Mouse (Mus musculus) hindbrain, embryonic 13.5 days (tissue): ENCODE measurements around the gene Morn5. TPM values are rescaled to one million over a fixed set of nuclear protein-coding genes. Genes with fewer than 3 reads are reported as not detected.

Source experiments
- ATAC-seq: fragments of 200-750 bp; cut with Nextera tagmentation; 2 replicates; pipeline ENCODE4 v1.8.0; 2017; ENCODE audit warnings: moderate TSS enrichment; ENCODE audit not compliant: low FRiP score
- H3K27ac ChIP-seq: fragments of 300-500 bp; sonication (generic); 2 replicates; pipeline ENCODE4 v1.5.1; 2015; ENCODE audit warnings: inconsistent platforms, mild to moderate bottlenecking, moderate library complexity
- H3K27me3 ChIP-seq: fragments of 300-500 bp; sonication (generic); 2 replicates; pipeline ENCODE4 v1.6.1; 2015; ENCODE audit warnings: mild to moderate bottlenecking, inconsistent platforms
- H3K36me3 ChIP-seq: fragments of 300-500 bp; sonication (generic); 2 replicates; pipeline ENCODE4 v1.6.1; 2015; ENCODE audit warnings: mild to moderate bottlenecking, inconsistent platforms
- H3K4me1 ChIP-seq: fragments of 300-500 bp; sonication (generic); replicated peaks from 2 replicates; pipeline ENCODE4 v1.6.1; 2015; ENCODE audit warnings: inconsistent platforms
- H3K4me2 ChIP-seq: fragments of 300-500 bp; sonication (generic); 2 replicates; pipeline ENCODE4 v1.6.1; 2015; ENCODE audit warnings: inconsistent platforms, mild to moderate bottlenecking, moderate library complexity
- H3K4me3 ChIP-seq: fragments of 300-500 bp; sonication (generic); 2 replicates; pipeline ENCODE4 v1.5.1; 2015; ENCODE audit warnings: mild to moderate bottlenecking, inconsistent platforms
- H3K9ac ChIP-seq: fragments of 300-500 bp; sonication (generic); 2 replicates; pipeline ENCODE4 v1.6.1; 2015; ENCODE audit warnings: mild to moderate bottlenecking, inconsistent platforms
- H3K9me3 ChIP-seq: fragments of 300-500 bp; sonication (generic); 2 replicates; pipeline ENCODE4 v1.6.1; 2016; ENCODE audit warnings: inconsistent platforms
- WGBS: fragments of 180-500 bp; shearing (Covaris S2); methylation state at CpG from one replicate; pipeline ENCODE4 v1.1.7; 2015; 5-methylcytosine and 5-hydroxymethylcytosine counted together
- polyA plus RNA-seq: library from polyadenylated mRNA; unstranded; fragments of >200 nt; fragmentation: Nextera tagmentation; extraction: Ambion mirVana; gene quantifications from 2 replicates; pipeline ENCODE4 v1.2.1, GENCODE M21; 2015

The Morn5 gene
- polyA plus RNA-seq = 1.9 and 5.7 TPM in 2 replicates

GRCm38 (mm10) chr2:36048748-36049566, at the start of gene Morn5, which contains the start of gene Ndufa8:
Gene Morn5, plus strand, starts transcription at chr2:36049458.
Gene Ndufa8, minus strand, starts transcription at chr2:36049406.
- Histone ChIP-seq H3K36me3 (peaks cover 14% of the 10 kb centered on the region), H3K27ac (peak within 1 kb of the TSS; percentile 70), H3K4me1 (peaks cover 29% of the 10 kb centered on the region), H3K27me3 (no peaks in the 10 kb centered on the region), H3K4me2 (peak within 1 kb of the TSS; percentile 77), H3K9ac (peak within 1 kb of the TSS; percentile 95), H3K9me3 (no peaks in the 10 kb centered on the region), H3K4me3 (peak within 1 kb of the TSS; percentile 88)
- ATAC-seq = peak; percentile 97
- WGBS = 1% methylated on average over 44 of the region's 44 CpGs

DNA sequence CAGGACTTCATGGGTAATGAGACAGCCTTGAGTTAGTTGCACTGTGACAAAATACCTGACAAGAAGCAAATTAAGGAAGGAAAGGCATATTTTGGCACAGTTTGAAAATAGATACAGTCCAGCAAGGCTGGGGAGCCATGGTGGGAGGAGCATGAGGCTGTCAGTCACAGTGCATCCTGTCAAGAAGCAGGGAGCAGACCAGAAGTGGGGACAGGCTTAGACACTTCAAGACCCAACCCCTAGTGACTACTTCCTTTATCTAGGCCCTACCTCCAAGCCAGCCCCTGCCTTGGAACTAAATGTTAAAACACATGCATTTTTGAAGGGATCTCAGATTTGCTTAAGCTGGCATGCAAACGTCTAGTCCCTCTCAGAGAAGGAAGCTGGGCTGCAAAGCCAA, 48.9 kb upstream of the Morn5 start:
- Histone ChIP-seq H3K27ac (no peak overlapping the region), H3K36me3 (no peaks in the 10 kb centered on the region), H3K4me3 (no peak overlapping the region), H3K27me3 (0 out of 2 replicates have a peak, but pooled peaks cover 5% of the 10 kb centered on the region), H3K9me3 (no peaks in the 10 kb centered on the region), H3K4me1 (no peaks in the 10 kb centered on the region), H3K4me2 (no peak overlapping the region), H3K9ac (no peak overlapping the region)
- 54% methylated on average over 1 of the region's 1 CpGs for WGBS
- ATAC-seq = no peak

DNA sequence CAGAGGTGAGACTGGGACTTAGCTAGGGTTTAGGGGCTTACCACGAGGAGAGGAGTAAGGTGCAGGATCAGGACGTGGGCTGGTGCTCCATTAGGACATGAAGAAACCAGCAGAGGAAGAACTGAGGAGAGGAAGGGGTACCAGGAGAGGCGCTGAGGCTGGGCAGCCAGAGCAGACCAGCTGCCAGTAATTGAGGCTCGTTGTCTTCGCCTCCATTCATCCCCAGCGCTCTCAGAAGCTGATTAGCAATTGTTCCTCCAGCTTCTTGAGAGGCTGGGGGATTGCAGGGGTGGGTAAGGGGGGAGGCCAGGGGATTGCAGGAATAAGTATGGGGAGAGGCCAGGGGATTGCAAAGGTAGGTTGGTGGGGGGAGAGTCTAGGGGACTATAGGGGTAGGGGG, 47.1 kb upstream of the Morn5 start:
- Histone ChIP-seq H3K4me1 (no peaks in the 10 kb centered on the region), H3K4me2 (no peak overlapping the region), H3K27me3 (0 out of 2 replicates have a peak, but pooled peaks cover 5% of the 10 kb centered on the region), H3K4me3 (no peak overlapping the region), H3K36me3 (no peaks in the 10 kb centered on the region), H3K9ac (no peak overlapping the region), H3K27ac (no peak overlapping the region), H3K9me3 (no peaks in the 10 kb centered on the region)
- no peak for ATAC-seq
- 43% methylated on average over 6 of the region's 6 CpGs for WGBS

DNA sequence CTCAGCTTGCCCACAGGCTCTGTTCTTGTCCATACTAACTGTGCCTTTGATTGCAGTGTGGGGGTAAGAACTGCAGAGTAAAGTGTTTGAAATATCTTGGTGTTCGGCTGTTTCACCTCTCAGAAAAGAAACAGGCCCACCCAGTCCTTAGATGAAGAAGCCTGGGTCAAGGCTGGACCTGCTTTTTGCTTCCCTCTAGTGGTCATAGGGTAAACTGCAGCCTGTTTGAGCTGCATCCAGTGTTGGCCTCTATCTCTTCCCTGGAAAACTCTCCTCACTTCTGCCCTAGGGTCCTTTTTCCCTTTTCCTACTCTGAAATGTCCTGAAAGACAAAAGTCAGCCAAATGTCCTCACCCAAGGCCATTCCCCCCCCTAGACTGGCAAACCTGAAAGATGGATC, 41.2 kb upstream of the Morn5 start:
- Histone ChIP-seq H3K4me3 (no peak overlapping the region), H3K36me3 (no peaks in the 10 kb centered on the region), H3K4me1 (peaks cover 13% of the 10 kb centered on the region), H3K27ac (no peak overlapping the region), H3K4me2 (no peak overlapping the region), H3K9me3 (no peaks in the 10 kb centered on the region), H3K27me3 (peaks cover 27% of the 10 kb centered on the region), H3K9ac (no peak overlapping the region)
- WGBS = 29% methylated on average over 1 of the region's 1 CpGs
- no peak for ATAC-seq

- Histone ChIP-seq H3K9ac (no peak overlapping the region), H3K4me3 (no peak overlapping the region), H3K9me3 (no peaks in the 10 kb centered on the region), H3K36me3 (no peaks in the 10 kb centered on the region), H3K27me3 (peaks cover 29% of the 10 kb centered on the region), H3K27ac (no peak overlapping the region), H3K4me2 (no peak overlapping the region), H3K4me1 (peaks cover 13% of the 10 kb centered on the region)
- peak; percentile 65 for ATAC-seq
- WGBS = 25% methylated on average over 4 of the region's 4 CpGs
Measured at GRCm38 (mm10) chr2:36009386-36009785, 39.9 kb upstream of the Morn5 start.

DNA sequence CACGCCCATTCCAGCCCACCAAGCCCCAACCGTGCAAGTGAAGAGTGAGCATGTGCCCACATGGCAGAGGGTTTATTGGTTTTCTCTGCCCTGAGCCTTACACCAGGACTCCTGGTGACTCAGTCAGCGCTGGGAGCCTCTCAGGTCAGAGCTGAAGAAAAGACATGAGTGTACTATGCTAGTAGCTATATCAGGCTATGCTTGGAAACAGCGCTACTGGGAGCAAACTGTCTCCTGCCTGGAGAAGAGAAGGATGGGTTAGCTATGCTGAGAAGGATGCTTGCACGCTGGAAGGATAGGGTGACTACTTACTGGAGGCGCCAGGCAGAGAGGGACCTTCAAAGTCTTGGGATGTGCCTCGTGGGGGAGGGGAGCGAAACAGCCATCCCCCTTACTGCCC, 38.7 kb upstream of the Morn5 start:
- Histone ChIP-seq H3K27me3 (peaks cover 29% of the 10 kb centered on the region), H3K4me1 (peaks cover 13% of the 10 kb centered on the region), H3K9me3 (no peaks in the 10 kb centered on the region), H3K27ac (no peak overlapping the region), H3K4me2 (peak overlapping the region; percentile 77), H3K36me3 (no peaks in the 10 kb centered on the region), H3K9ac (no peak overlapping the region; the same call in 1 of the 2 replicates), H3K4me3 (no peak overlapping the region; the same call in 1 of the 2 replicates)
- 50% methylated on average over 8 of the region's 8 CpGs for WGBS
- no peak for ATAC-seq

- peaks cover 29% of the 10 kb centered on the region for H3K27me3 ChIP-seq
- H3K9ac ChIP-seq = peak overlapping the region; percentile 72
- no peaks in the 10 kb centered on the region for H3K36me3 ChIP-seq
- peak overlapping the region; percentile 48 for H3K4me3 ChIP-seq
- WGBS = under 1% methylated on average over 44 of the region's 44 CpGs
- peak overlapping the region; percentile 77 for H3K4me2 ChIP-seq
- peak; percentile 32; the same call in 1 of the 2 replicates for ATAC-seq
- H3K27ac ChIP-seq = no peak overlapping the region
- peaks cover 13% of the 10 kb centered on the region for H3K4me1 ChIP-seq
- no peaks in the 10 kb centered on the region for H3K9me3 ChIP-seq
Measured at GRCm38 (mm10) chr2:36011331-36011825, 37.9 kb upstream of the Morn5 start.

- Histone ChIP-seq H3K27ac (no peak overlapping the region), H3K9ac (no peak overlapping the region), H3K27me3 (peaks cover 29% of the 10 kb centered on the region), H3K36me3 (no peaks in the 10 kb centered on the region), H3K4me2 (no peak overlapping the region), H3K4me1 (peaks cover 13% of the 10 kb centered on the region), H3K9me3 (no peaks in the 10 kb centered on the region), H3K4me3 (no peak overlapping the region)
- no peak for ATAC-seq
- WGBS = 54% methylated on average over 12 of the region's 12 CpGs
Measured at GRCm38 (mm10) chr2:36013010-36013409, 36.2 kb upstream of the Morn5 start.

DNA sequence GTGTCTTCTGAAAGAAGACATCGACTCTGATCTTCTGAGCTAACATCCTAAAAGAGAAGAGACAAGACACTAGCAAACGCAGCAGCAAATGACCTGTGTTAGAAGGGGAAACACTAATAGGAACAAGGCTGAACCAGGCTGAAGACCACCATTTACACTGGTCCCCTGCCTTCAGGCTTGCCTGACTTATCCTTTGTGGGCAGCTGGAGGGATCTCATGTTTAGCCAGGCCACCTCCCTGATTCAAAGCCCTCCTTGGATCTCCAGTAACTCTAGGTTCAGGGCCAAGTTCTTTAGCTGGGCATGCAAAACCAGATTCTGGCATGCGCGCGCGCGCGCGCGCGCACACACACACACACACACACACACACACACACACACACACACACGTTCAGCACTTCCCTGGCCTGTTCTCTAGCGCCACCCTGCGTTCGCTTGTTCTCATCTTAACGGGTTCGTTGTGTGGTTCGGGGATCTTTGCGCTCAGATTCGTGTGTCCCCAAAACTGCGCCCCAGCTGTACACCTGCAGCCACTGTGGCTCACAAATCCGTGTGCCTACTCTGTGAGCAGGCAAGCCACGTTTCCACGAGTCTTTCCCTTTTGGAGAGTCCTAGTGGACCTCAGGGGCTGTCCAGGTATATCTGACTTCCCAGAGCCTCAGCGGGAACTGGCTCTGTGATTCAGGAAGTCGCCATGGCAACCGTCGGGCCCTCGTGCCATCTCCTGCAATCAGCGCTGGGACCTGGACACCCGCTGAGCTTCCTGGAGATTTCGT, 27.7 kb upstream of the Morn5 start:
- ATAC-seq = peak; percentile 69

DNA sequence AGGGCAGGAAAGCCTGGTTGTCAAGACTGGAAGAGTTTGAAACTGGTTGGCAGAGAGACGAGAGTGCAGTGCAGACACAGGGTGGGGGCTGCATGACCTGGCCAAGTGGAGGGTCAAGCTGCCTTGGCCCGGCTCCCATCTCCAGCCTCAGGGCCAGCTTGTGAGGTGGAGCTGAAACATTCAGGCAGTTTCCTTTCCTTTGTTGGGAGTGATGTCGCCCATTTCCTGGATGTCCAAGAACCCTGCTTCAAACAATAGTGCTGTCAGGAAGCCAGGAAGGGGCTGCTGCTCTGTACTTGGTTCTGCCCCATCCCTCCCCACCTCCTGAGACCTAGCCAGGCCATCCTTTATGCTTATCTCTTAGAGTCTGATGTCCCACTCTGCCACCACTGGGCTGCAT, 26.0 kb upstream of the Morn5 start:
- Histone ChIP-seq H3K4me1 (peaks cover 13% of the 10 kb centered on the region), H3K27ac (no peak overlapping the region), H3K4me3 (no peak overlapping the region), H3K9me3 (no peaks in the 10 kb centered on the region), H3K36me3 (no peaks in the 10 kb centered on the region), H3K27me3 (peaks cover 18% of the 10 kb centered on the region), H3K4me2 (no peak overlapping the region), H3K9ac (no peak overlapping the region)
- ATAC-seq = no peak
- WGBS = 77% methylated on average over 3 of the region's 3 CpGs

More for the DNA sequence above, 27.7 kb upstream of the Morn5 start:
- peak overlapping the region; percentile 34 for H3K4me3 ChIP-seq
- WGBS = 9% methylated on average over 32 of the region's 32 CpGs
- H3K9me3 ChIP-seq = no peaks in the 10 kb centered on the region
- peaks cover 18% of the 10 kb centered on the region for H3K27me3 ChIP-seq
- H3K27ac ChIP-seq = no peak overlapping the region
- H3K36me3 ChIP-seq = no peaks in the 10 kb centered on the region
- H3K4me1 ChIP-seq = peaks cover 13% of the 10 kb centered on the region
- H3K9ac ChIP-seq = peak overlapping the region; percentile 60
- peak overlapping the region; percentile 60 for H3K4me2 ChIP-seq

- no peak for ATAC-seq
- no peaks in the 10 kb centered on the region for H3K27me3 ChIP-seq
- no peak overlapping the region for H3K4me3 ChIP-seq
- H3K27ac ChIP-seq = no peak overlapping the region
- 76% methylated on average over 7 of the region's 7 CpGs for WGBS
- peaks cover 33% of the 10 kb centered on the region for H3K36me3 ChIP-seq
- no peak overlapping the region for H3K9ac ChIP-seq
- no peaks in the 10 kb centered on the region for H3K9me3 ChIP-seq
- H3K4me1 ChIP-seq = no peaks in the 10 kb centered on the region
- H3K4me2 ChIP-seq = no peak overlapping the region
Measured at GRCm38 (mm10) chr2:36032884-36033283, 16.4 kb upstream of the Morn5 start.

GRCm38 (mm10) chr2:36033966-36034365, 15.3 kb upstream of the Morn5 start:
- no peak overlapping the region for H3K4me2 ChIP-seq
- no peak overlapping the region for H3K4me3 ChIP-seq
- ATAC-seq = no peak
- no peaks in the 10 kb centered on the region for H3K4me1 ChIP-seq
- peaks cover 41% of the 10 kb centered on the region for H3K36me3 ChIP-seq
- no peak overlapping the region for H3K27ac ChIP-seq
- H3K9ac ChIP-seq = no peak overlapping the region
- H3K27me3 ChIP-seq = no peaks in the 10 kb centered on the region
- 82% methylated on average over 7 of the region's 7 CpGs for WGBS
- H3K9me3 ChIP-seq = no peaks in the 10 kb centered on the region
